Mouse (Mus musculus): Measurements from ENCODE around the gene Il5. TPM values are rescaled to one million over a fixed set of nuclear protein-coding genes. Genes with fewer than 3 reads are reported as not detected.

Gene Il5
- polyA plus RNA-seq (2012; rRNA removed), result 0.56 and 0.84 TPM in 2 replicates

DNA sequence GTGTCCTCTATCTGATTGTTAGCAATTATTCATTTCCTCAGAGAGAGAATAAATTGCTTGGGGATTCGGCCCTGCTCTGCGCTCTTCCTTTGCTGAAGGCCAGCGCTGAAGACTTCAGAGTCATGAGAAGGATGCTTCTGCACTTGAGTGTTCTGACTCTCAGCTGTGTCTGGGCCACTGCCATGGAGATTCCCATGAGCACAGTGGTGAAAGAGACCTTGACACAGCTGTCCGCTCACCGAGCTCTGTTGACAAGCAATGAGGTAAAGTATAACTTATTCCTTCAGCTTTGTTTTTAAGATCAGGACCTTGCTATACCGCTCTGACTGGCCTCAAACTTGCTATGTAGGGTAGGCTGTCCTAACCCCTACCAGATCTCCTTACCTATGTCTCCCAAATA lies at the start of gene Il5:
Gene Il5, plus strand, starts transcription at position 80 of the 400 bp plus-strand sequence.
- TF ChIP-seq POLR2A (IDR thresholded peaks at IDR 0.05; ENCODE audit: control insufficient read depth, extremely low read depth, insufficient read depth, low read length, poor library complexity), result no peak
- WGBS, result 91% methylated on average over 6 of the region's 6 CpGs

DNA sequence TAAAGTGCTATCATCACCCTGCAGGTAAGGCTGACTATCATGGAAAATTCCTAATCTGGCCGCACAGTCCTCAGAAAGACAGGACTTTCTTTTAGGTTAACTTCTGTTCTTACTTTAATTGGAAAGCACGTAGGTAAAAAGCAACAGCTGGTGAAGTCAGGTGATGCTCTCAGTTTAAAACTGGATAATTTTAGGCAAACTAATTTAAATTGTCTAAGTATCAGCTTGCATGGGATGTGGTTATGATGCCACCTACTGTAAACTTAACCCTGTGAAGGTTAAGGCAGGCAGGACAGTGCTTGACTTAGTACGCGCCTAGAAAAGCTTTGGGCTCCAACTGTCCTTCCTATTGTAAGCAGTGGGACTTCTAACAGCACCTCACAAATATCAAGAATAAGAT lies 49.2 kb upstream of the Il5 start:
- Histone ChIP-seq H3K27me3 (ENCODE audit: control insufficient read depth, insufficient read depth, low read length) (no peaks in the 10 kb centered on the region), H3K4me1 (replicated peaks; ENCODE audit: control insufficient read depth, insufficient read depth, low read length) (no peaks in the 10 kb centered on the region), H3K27ac (ENCODE audit: control insufficient read depth, insufficient read depth, low read length) (no peak overlapping the region), H3K4me3 (ENCODE audit: control insufficient read depth, insufficient read depth, low read length) (no peak overlapping the region), H3K36me3 (ENCODE audit: control insufficient read depth, insufficient read depth, low read length) (peaks cover 48% of the 10 kb centered on the region)
- TF ChIP-seq POLR2A (IDR thresholded peaks at IDR 0.05; ENCODE audit: control insufficient read depth, extremely low read depth, insufficient read depth, low read length, poor library complexity) (no peak), CTCF (IDR thresholded peaks at IDR 0.05; ENCODE audit: borderline replicate concordance, control insufficient read depth, extremely low read depth, insufficient read depth, low read length, poor library complexity) (no peak)
- WGBS, result 98% methylated on average over 4 of the region's 4 CpGs
- no peak for DNase-seq

More for the DNA sequence above, at the start of gene Il5:
- DNase-seq, result no peak
- H3K36me3 ChIP-seq (ENCODE audit: control insufficient read depth, insufficient read depth, low read length), result no peaks in the 10 kb centered on the region
- H3K4me1 ChIP-seq (replicated peaks; ENCODE audit: control insufficient read depth, insufficient read depth, low read length), result peaks cover 5% of the 10 kb centered on the region
- H3K27ac ChIP-seq (ENCODE audit: control insufficient read depth, insufficient read depth, low read length), result no peak within 1 kb of the TSS
- H3K4me3 ChIP-seq (ENCODE audit: control insufficient read depth, insufficient read depth, low read length), result no peak within 1 kb of the TSS
- no peaks in the 10 kb centered on the region for H3K27me3 ChIP-seq (ENCODE audit: control insufficient read depth, insufficient read depth, low read length)

DNA sequence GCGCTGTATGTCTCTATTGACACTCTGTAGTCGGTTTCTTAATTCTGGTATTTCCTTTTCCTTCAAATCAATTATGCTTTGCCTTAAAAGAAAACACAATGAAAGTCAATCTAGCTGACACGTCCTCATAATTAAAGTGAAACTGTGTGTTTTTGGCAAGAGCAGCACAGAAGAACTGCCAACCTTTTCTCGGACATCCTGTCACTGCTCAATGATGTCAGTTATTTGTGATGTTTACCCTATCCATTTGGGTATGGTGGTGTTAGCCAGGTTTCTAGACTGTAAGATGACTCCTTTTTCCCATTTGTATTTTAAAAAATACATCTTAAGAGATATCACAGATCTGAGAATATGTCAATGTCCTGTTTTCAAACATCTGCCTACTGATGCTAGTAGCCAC lies 40.5 kb upstream of the Il5 start:
- DNase-seq, result no peak
- 93% methylated on average over 4 of the region's 4 CpGs for WGBS
- Histone ChIP-seq H3K4me3 (ENCODE audit: control insufficient read depth, insufficient read depth, low read length) (no peak overlapping the region), H3K36me3 (ENCODE audit: control insufficient read depth, insufficient read depth, low read length) (peaks cover 40% of the 10 kb centered on the region), H3K27me3 (ENCODE audit: control insufficient read depth, insufficient read depth, low read length) (no peaks in the 10 kb centered on the region), H3K4me1 (replicated peaks; ENCODE audit: control insufficient read depth, insufficient read depth, low read length) (no peaks in the 10 kb centered on the region), H3K27ac (ENCODE audit: control insufficient read depth, insufficient read depth, low read length) (no peak overlapping the region)
- no peak for TF ChIP-seq CTCF (IDR thresholded peaks at IDR 0.05; ENCODE audit: borderline replicate concordance, control insufficient read depth, extremely low read depth, insufficient read depth, low read length, poor library complexity)
- no peak for TF ChIP-seq POLR2A (IDR thresholded peaks at IDR 0.05; ENCODE audit: control insufficient read depth, extremely low read depth, insufficient read depth, low read length, poor library complexity)

DNA sequence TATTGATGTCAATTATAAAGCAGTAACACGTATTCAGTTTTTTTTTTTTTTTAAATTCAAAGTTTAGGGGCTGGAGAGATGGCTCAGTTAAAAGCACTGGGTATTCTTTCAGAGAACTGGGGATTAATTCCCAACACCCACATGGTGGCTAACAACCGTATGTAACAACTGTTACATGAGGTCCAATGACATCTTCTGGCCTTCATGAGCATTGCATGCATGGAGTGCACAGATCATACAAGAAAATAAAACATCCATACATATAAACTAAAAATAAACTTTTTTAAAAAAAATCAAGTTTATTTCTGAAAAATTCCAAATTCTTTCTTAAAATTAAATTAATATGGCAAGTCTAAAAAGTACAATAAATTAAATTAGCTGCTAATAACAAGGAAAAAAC lies 38.9 kb upstream of the Il5 start:
- Histone ChIP-seq H3K27ac (ENCODE audit: control insufficient read depth, insufficient read depth, low read length) (no peak overlapping the region), H3K4me3 (ENCODE audit: control insufficient read depth, insufficient read depth, low read length) (no peak overlapping the region), H3K27me3 (ENCODE audit: control insufficient read depth, insufficient read depth, low read length) (no peaks in the 10 kb centered on the region), H3K4me1 (replicated peaks; ENCODE audit: control insufficient read depth, insufficient read depth, low read length) (no peaks in the 10 kb centered on the region), H3K36me3 (ENCODE audit: control insufficient read depth, insufficient read depth, low read length) (peaks cover 43% of the 10 kb centered on the region)
- WGBS, result 100% methylated on average over 2 of the region's 2 CpGs
- no peak for DNase-seq
- TF ChIP-seq CTCF (IDR thresholded peaks at IDR 0.05; ENCODE audit: borderline replicate concordance, control insufficient read depth, extremely low read depth, insufficient read depth, low read length, poor library complexity), result no peak
- no peak for TF ChIP-seq POLR2A (IDR thresholded peaks at IDR 0.05; ENCODE audit: control insufficient read depth, extremely low read depth, insufficient read depth, low read length, poor library complexity)

DNA sequence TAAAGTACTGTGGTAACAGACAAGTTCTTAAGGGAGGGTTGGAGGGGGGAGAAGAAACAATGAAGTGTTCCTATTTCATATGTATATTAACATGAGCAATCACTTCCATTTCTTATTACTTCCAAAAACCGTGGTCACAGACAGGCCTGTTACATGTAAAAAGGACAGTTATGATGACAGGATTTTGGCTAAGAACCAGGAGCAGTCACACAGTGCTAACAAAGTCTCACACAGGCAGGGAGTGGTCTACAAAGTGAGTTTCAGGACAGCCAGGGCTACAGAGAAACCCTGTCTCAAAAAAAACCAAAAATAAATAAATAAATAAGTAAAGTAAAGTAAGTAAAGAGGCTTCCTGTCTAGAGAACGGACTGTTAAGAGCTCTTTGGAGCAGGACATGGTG lies 38.4 kb upstream of the Il5 start:
- Histone ChIP-seq H3K27me3 (ENCODE audit: control insufficient read depth, insufficient read depth, low read length) (no peaks in the 10 kb centered on the region), H3K4me1 (replicated peaks; ENCODE audit: control insufficient read depth, insufficient read depth, low read length) (no peaks in the 10 kb centered on the region), H3K36me3 (ENCODE audit: control insufficient read depth, insufficient read depth, low read length) (peaks cover 43% of the 10 kb centered on the region), H3K27ac (ENCODE audit: control insufficient read depth, insufficient read depth, low read length) (no peak overlapping the region), H3K4me3 (ENCODE audit: control insufficient read depth, insufficient read depth, low read length) (no peak overlapping the region)
- 96% methylated on average over 2 of the region's 2 CpGs for WGBS
- TF ChIP-seq POLR2A (IDR thresholded peaks at IDR 0.05; ENCODE audit: control insufficient read depth, extremely low read depth, insufficient read depth, low read length, poor library complexity), result no peak
- TF ChIP-seq CTCF (IDR thresholded peaks at IDR 0.05; ENCODE audit: borderline replicate concordance, control insufficient read depth, extremely low read depth, insufficient read depth, low read length, poor library complexity), result no peak
- no peak for DNase-seq

DNA sequence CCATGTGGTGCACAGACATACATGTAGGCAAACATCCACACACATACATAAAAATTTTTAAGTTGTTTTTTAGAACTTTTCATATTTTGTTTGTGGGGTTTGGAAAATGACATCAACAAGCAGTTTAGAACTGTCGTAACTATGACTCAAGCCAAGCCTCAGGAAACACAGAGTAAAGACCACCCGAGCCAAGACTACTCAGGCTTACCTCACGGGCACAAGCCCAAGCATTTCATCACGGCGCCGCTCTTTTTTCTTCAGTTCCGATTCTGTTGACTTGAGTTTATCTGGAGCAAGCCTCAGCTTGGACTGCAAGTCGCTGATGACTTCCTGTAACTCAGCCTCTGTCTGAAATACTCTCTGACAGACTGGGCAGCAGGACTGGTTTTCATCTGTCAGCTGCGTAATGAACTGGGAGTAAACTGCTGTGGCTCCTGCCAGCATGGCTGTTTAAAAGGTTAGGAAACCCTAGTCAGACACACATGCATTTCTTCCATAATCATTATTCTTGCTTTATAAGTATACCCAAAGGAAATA lies 37.5 kb upstream of the Il5 start:
- no peaks in the 10 kb centered on the region for H3K27me3 ChIP-seq (ENCODE audit: control insufficient read depth, insufficient read depth, low read length)
- peaks cover 45% of the 10 kb centered on the region for H3K36me3 ChIP-seq (ENCODE audit: control insufficient read depth, insufficient read depth, low read length)
- H3K4me1 ChIP-seq (replicated peaks; ENCODE audit: control insufficient read depth, insufficient read depth, low read length), result no peaks in the 10 kb centered on the region
- H3K4me3 ChIP-seq (ENCODE audit: control insufficient read depth, insufficient read depth, low read length), result no peak overlapping the region
- DNase-seq, result no peak
- TF ChIP-seq CTCF (IDR thresholded peaks at IDR 0.05; ENCODE audit: borderline replicate concordance, control insufficient read depth, extremely low read depth, insufficient read depth, low read length, poor library complexity), result no peak
- no peak for TF ChIP-seq POLR2A (IDR thresholded peaks at IDR 0.05; ENCODE audit: control insufficient read depth, extremely low read depth, insufficient read depth, low read length, poor library complexity)
- 94% methylated on average over 9 of the region's 9 CpGs for WGBS
- no peak overlapping the region for H3K27ac ChIP-seq (ENCODE audit: control insufficient read depth, insufficient read depth, low read length)

DNA sequence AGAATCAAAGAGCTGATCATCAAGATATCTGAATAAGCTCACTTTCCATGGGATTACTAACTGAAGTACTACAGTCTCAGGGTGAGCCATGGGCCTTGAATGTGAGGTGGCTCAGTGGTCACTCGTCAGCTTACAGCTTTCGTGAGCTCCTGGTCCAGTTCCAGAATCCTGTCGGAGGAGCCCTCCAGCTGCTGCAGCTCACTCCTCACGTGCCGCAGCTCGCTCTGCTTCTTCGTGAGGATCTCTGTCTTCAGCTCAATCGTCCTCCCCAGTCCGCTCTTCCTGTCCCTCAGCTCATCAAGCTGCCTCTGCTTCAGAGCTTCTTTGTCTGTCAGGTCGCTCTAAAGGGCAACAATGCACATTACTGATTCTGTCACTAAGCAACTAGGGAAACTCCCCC lies 28.6 kb upstream of the Il5 start:
- DNase-seq, result no peak
- H3K4me3 ChIP-seq (ENCODE audit: control insufficient read depth, insufficient read depth, low read length), result no peak overlapping the region
- H3K27ac ChIP-seq (ENCODE audit: control insufficient read depth, insufficient read depth, low read length), result no peak overlapping the region
- 94% methylated on average over 10 of the region's 10 CpGs for WGBS
- TF ChIP-seq CTCF (IDR thresholded peaks at IDR 0.05; ENCODE audit: borderline replicate concordance, control insufficient read depth, extremely low read depth, insufficient read depth, low read length, poor library complexity) (no peak), POLR2A (IDR thresholded peaks at IDR 0.05; ENCODE audit: control insufficient read depth, extremely low read depth, insufficient read depth, low read length, poor library complexity) (no peak)
- no peaks in the 10 kb centered on the region for H3K4me1 ChIP-seq (replicated peaks; ENCODE audit: control insufficient read depth, insufficient read depth, low read length)
- H3K36me3 ChIP-seq (ENCODE audit: control insufficient read depth, insufficient read depth, low read length), result peaks cover 49% of the 10 kb centered on the region
- no peaks in the 10 kb centered on the region for H3K27me3 ChIP-seq (ENCODE audit: control insufficient read depth, insufficient read depth, low read length)

Measured in thymus, adult 2 months (tissue).